Mouse (Mus musculus) midbrain, embryonic 11.5 days (tissue): ENCODE measurements around the gene Nlrc3. TPM values are rescaled to one million over a fixed set of nuclear protein-coding genes. Genes with fewer than 3 reads are reported as not detected.

Experiments used
- ATAC-seq: fragments of 200-750 bp; cut with Nextera tagmentation; 2 replicates; pipeline ENCODE4 v1.8.0; 2017; ENCODE audit warnings: moderate TSS enrichment, moderate library complexity; ENCODE audit not compliant: low FRiP score
- DNase-seq: peaks from one replicate; pipeline ENCODE4 v3.0.0; 2015; ENCODE audit warnings: low spot score; ENCODE audit errors: missing footprints
- H3K27ac ChIP-seq: fragments of 300-500 bp; sonication (generic); 2 replicates; pipeline ENCODE4 v1.5.1; 2014; ENCODE audit warnings: low read depth, low read length
- H3K27me3 ChIP-seq: fragments of 300-500 bp; sonication (generic); 2 replicates; pipeline ENCODE4 v1.6.1; 2014; ENCODE audit warnings: mild to moderate bottlenecking, low read length, moderate library complexity, mixed read lengths; ENCODE audit not compliant: control insufficient read depth, insufficient read depth
- H3K36me3 ChIP-seq: fragments of 300-500 bp; sonication (generic); 2 replicates; pipeline ENCODE4 v1.6.1; 2014; ENCODE audit warnings: mild to moderate bottlenecking, low read length, moderate library complexity, mixed read lengths; ENCODE audit not compliant: control insufficient read depth, insufficient read depth
- H3K4me1 ChIP-seq: fragments of 300-500 bp; sonication (generic); 2 replicates; pipeline ENCODE4 v1.6.1; 2014; ENCODE audit warnings: low read length; ENCODE audit not compliant: control insufficient read depth, insufficient read depth
- H3K4me2 ChIP-seq: fragments of 300-500 bp; sonication (generic); 2 replicates; pipeline ENCODE4 v1.6.1; 2014; ENCODE audit warnings: mild to moderate bottlenecking, moderate library complexity
- H3K4me3 ChIP-seq: fragments of 300-500 bp; sonication (generic); 2 replicates; pipeline ENCODE4 v1.5.1; 2014; ENCODE audit warnings: low read depth, low read length
- H3K9ac ChIP-seq: fragments of 300-500 bp; sonication (generic); 2 replicates; pipeline ENCODE4 v1.6.1; 2014; ENCODE audit warnings: low read length
- H3K9me3 ChIP-seq: fragments of 300-500 bp; sonication (generic); 2 replicates; pipeline ENCODE4 v1.6.1; 2016; ENCODE audit warnings: low read length; ENCODE audit not compliant: control insufficient read depth
- WGBS: fragments of 180-500 bp; shearing (Covaris S2); extraction: QIAGEN DNeasy Blood & Tissue Kit; methylation state at CpG from one replicate; pipeline ENCODE4 v1.1.7; 2014; 5-methylcytosine and 5-hydroxymethylcytosine counted together
- polyA plus RNA-seq: library from polyadenylated mRNA; unstranded; fragments of >200 nt; fragmentation: Nextera tagmentation; extraction: Ambion mirVana; gene quantifications from 2 replicates; pipeline ENCODE4 v1.2.1, GENCODE M21; 2014

The Nlrc3 gene
- polyA plus RNA-seq, 1 experiment from 2014 or later, result 0.97 TPM

DNA sequence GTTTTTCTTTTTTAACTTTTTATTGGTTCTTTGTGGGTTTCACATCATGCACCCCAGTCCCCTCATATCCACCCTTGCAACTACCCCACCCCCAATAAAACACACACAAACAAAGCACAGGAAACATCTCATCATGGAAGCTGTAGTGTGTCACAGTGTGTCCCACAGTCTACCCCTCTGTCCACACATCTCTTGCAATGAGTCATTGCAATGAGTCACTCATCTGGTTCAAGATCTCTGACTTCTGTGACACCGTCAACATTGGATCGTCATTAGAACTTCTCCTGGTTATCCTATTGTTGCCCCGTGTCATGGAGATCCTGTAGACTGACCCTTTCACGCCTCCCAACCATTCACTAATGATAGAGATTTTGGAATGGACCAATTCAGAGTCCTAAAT lies 41.7 kb downstream of the Nlrc3 start:
- WGBS, result 90% methylated on average over 4 of the region's 4 CpGs
- DNase-seq (no peak), ATAC-seq (no peak)
- Histone ChIP-seq H3K36me3 (peaks cover 10% of the 10 kb centered on the region), H3K27ac (no peak overlapping the region), H3K27me3 (no peaks in the 10 kb centered on the region), H3K4me2 (no peak overlapping the region), H3K9ac (no peak overlapping the region), H3K4me1 (no peaks in the 10 kb centered on the region), H3K4me3 (no peak overlapping the region), H3K9me3 (no peaks in the 10 kb centered on the region)

- Histone ChIP-seq H3K4me3 (no peak overlapping the region), H3K9ac (no peak overlapping the region), H3K4me2 (no peak overlapping the region), H3K9me3 (no peaks in the 10 kb centered on the region), H3K36me3 (peaks cover 10% of the 10 kb centered on the region), H3K27me3 (no peaks in the 10 kb centered on the region), H3K4me1 (no peaks in the 10 kb centered on the region), H3K27ac (no peak overlapping the region)
- no peak for DNase-seq
- no peak for ATAC-seq
- 97% methylated on average over 1 of the region's 1 CpGs for whole genome bisulfite sequencing
Observed at GRCm38 (mm10) chr16:3934091-3934490, 42.3 kb downstream of the Nlrc3 start.

DNA sequence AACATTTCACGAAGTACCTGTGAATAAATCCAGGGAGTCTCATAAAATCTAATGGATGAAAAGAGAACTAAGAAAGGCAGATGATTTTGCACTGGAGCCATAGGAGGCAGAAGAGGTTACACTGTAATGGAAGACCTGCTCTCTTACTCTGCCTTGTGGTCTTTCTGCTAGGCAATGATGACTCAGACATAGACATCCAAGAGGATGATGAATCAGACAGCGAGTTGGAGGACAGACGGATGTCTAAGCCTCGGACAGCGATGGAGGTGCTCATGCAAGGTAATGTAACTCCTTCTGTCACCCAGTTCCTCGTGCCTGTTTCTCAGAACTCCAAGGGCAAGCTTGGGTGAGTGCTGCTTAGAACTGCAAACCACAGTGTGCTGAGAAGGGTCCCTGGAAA lies 42.9 kb downstream of the Nlrc3 start:
- Histone ChIP-seq H3K4me1 (no peaks in the 10 kb centered on the region), H3K9me3 (no peaks in the 10 kb centered on the region), H3K27ac (no peak overlapping the region), H3K36me3 (peaks cover 10% of the 10 kb centered on the region), H3K4me2 (no peak overlapping the region), H3K4me3 (no peak overlapping the region), H3K9ac (no peak overlapping the region), H3K27me3 (no peaks in the 10 kb centered on the region)
- no peak for ATAC-seq
- DNase-seq, result no peak
- WGBS, result 95% methylated on average over 6 of the region's 6 CpGs

DNA sequence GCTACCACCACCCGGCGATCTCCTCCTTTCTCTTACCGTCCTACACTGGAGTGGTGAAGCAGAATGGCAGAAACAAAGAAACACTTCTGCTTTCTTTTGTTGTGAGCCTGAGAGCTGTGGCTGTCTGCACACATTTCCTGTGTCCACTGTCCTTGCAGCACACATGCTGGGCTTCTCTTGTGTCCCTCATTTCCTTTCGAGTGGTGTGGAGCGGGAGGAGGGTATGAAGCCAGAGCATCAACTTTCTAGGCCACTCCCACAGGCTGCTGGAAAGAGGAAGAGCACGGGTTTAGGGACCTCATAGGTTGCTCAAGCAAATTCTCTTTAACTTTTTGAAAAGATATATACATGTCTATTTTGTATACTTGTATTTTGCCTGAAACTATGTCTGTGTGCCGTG lies 47.3 kb downstream of the Nlrc3 start:
- ATAC-seq (no peak), DNase-seq (no peak)
- H3K9ac ChIP-seq, result no peak overlapping the region
- H3K27ac ChIP-seq, result no peak overlapping the region
- H3K27me3 ChIP-seq, result no peaks in the 10 kb centered on the region
- no peak overlapping the region for H3K4me3 ChIP-seq
- peaks cover 7% of the 10 kb centered on the region for H3K36me3 ChIP-seq
- no peaks in the 10 kb centered on the region for H3K9me3 ChIP-seq
- H3K4me1 ChIP-seq, result no peaks in the 10 kb centered on the region
- H3K4me2 ChIP-seq, result no peak overlapping the region
- 78% methylated on average over 7 of the region's 7 CpGs for WGBS

DNA sequence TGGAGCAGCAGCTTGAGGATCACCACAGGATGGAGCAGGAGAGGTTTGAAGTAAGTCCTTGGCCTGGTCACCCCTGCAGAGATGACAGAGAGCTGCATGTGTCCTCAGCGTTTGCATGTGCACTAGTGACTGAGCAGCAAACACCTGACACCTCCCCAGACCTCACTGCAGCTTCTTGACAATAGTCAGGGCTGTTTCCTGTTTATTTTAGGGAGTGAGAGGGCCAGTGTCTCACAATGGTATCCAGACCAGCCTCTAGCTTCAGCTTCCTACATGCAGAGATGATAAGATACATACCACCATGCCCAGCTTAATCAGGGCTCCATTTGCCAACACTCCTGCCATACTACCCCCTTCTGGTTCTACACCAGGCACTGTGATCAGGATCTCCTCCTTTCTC lies 47.9 kb downstream of the Nlrc3 start:
- Histone ChIP-seq H3K36me3 (peaks cover 5% of the 10 kb centered on the region), H3K4me1 (no peaks in the 10 kb centered on the region), H3K9ac (no peak overlapping the region), H3K4me2 (no peak overlapping the region), H3K4me3 (no peak overlapping the region), H3K27ac (no peak overlapping the region), H3K9me3 (no peaks in the 10 kb centered on the region), H3K27me3 (no peaks in the 10 kb centered on the region)
- 50% methylated on average over 1 of the region's 1 CpGs for WGBS
- ATAC-seq (no peak), DNase-seq (no peak)

- Histone ChIP-seq H3K27me3 (no peaks in the 10 kb centered on the region), H3K36me3 (peaks cover 3% of the 10 kb centered on the region), H3K4me1 (no peaks in the 10 kb centered on the region), H3K9me3 (no peaks in the 10 kb centered on the region), H3K27ac (no peak overlapping the region), H3K4me3 (no peak overlapping the region), H3K4me2 (no peak overlapping the region), H3K9ac (no peak overlapping the region)
- ATAC-seq (no peak), DNase-seq (no peak)
- 74% methylated on average over 4 of the region's 4 CpGs for WGBS
Observed at GRCm38 (mm10) chr16:3923966-3924365, 52.5 kb downstream of the Nlrc3 start.

- Histone ChIP-seq H3K27me3 (no peaks in the 10 kb centered on the region), H3K4me3 (no peak overlapping the region), H3K9me3 (no peaks in the 10 kb centered on the region), H3K27ac (no peak overlapping the region), H3K4me1 (no peaks in the 10 kb centered on the region), H3K9ac (no peak overlapping the region), H3K4me2 (no peak overlapping the region), H3K36me3 (peaks cover 3% of the 10 kb centered on the region)
- WGBS, result 84% methylated on average over 3 of the region's 3 CpGs
- ATAC-seq (no peak), DNase-seq (no peak)
Observed at GRCm38 (mm10) chr16:3923515-3923914, 52.9 kb downstream of the Nlrc3 start.

- Histone ChIP-seq H3K4me3 (no peak overlapping the region), H3K4me2 (no peak overlapping the region), H3K9ac (no peak overlapping the region), H3K27ac (no peak overlapping the region), H3K4me1 (no peaks in the 10 kb centered on the region), H3K9me3 (no peaks in the 10 kb centered on the region), H3K36me3 (no peaks in the 10 kb centered on the region; the same call in 1 of the 2 replicates), H3K27me3 (no peaks in the 10 kb centered on the region)
- DNase-seq, result no peak
- 90% methylated on average over 2 of the region's 2 CpGs for WGBS
- ATAC-seq, result no peak
Observed at GRCm38 (mm10) chr16:3920756-3921155, 55.7 kb downstream of the Nlrc3 start.

GRCm38 (mm10) chr16:3909118-3909517 lies 67.3 kb downstream of the Nlrc3 start:
- Histone ChIP-seq H3K27ac (no peak overlapping the region), H3K27me3 (no peaks in the 10 kb centered on the region), H3K4me3 (peak overlapping the region; percentile 56), H3K9ac (peak overlapping the region; percentile 70), H3K4me2 (peak overlapping the region; percentile 78), H3K9me3 (no peaks in the 10 kb centered on the region), H3K36me3 (peaks cover 2% of the 10 kb centered on the region; the same call in 1 of the 2 replicates), H3K4me1 (peaks cover 7% of the 10 kb centered on the region)
- no peak for ATAC-seq
- DNase-seq, result no peak
- WGBS, result 11% methylated on average over 20 of the region's 20 CpGs
